Mouse (Mus musculus) stomach, embryonic 16.5 days (tissue): Measurements from ENCODE around the gene Wdtc1. TPM values are rescaled to one million over a fixed set of nuclear protein-coding genes. Genes with fewer than 3 reads are reported as not detected.

ENCODE experiments used
- ATAC-seq: fragments of 200-750 bp; cut with Nextera tagmentation; 2 replicates; pipeline ENCODE4 v1.8.0; 2017; ENCODE audit warnings: moderate number of reproducible peaks, moderate TSS enrichment; ENCODE audit not compliant: insufficient read depth, low FRiP score
- H3K27ac ChIP-seq: fragments of 300-500 bp; sonication (generic); 2 replicates; pipeline ENCODE4 v1.5.1; 2014; ENCODE audit warnings: low read length
- H3K27me3 ChIP-seq: fragments of 300-500 bp; sonication (generic); 2 replicates; pipeline ENCODE4 v1.6.1; 2014; ENCODE audit warnings: low read length, control low read depth, mixed read lengths; ENCODE audit not compliant: control insufficient read depth, insufficient read depth
- H3K36me3 ChIP-seq: fragments of 300-500 bp; sonication (generic); 2 replicates; pipeline ENCODE4 v1.6.1; 2014; ENCODE audit warnings: low read length; ENCODE audit not compliant: control insufficient read depth, insufficient read depth
- H3K4me1 ChIP-seq: fragments of 300-500 bp; sonication (generic); 2 replicates; pipeline ENCODE4 v1.6.1; 2014; ENCODE audit warnings: low read length, control low read depth, mixed read lengths; ENCODE audit not compliant: control insufficient read depth, insufficient read depth
- H3K4me2 ChIP-seq: fragments of 300-500 bp; sonication (generic); 2 replicates; pipeline ENCODE4 v1.6.1; 2014; ENCODE audit warnings: low read depth, low read length, mixed read lengths
- H3K4me3 ChIP-seq: fragments of 300-500 bp; sonication (generic); replicated peaks from 2 replicates; pipeline ENCODE4 v1.5.1; 2014; ENCODE audit warnings: mild to moderate bottlenecking, low read length
- H3K9ac ChIP-seq: fragments of 300-500 bp; sonication (generic); 2 replicates; pipeline ENCODE4 v1.6.1; 2014; ENCODE audit warnings: low read length
- H3K9me3 ChIP-seq: fragments of 300-500 bp; sonication (generic); replicated peaks from 2 replicates; pipeline ENCODE4 v1.6.1; 2016; ENCODE audit warnings: low read length, control low read depth; ENCODE audit not compliant: control insufficient read depth
- WGBS: fragments of 180-500 bp; shearing (Covaris S2); extraction: QIAGEN DNeasy Blood & Tissue Kit; methylation state at CpG from one replicate; pipeline ENCODE4 v1.1.7; 2014; 5-methylcytosine and 5-hydroxymethylcytosine counted together
- polyA plus RNA-seq: library from polyadenylated mRNA; unstranded; fragments of >200 nt; fragmentation: Nextera tagmentation; extraction: Ambion mirVana; gene quantifications from 2 replicates; pipeline ENCODE4 v1.2.1, GENCODE M21; 2015

Wdtc1 gene
- polyA plus RNA-seq, 1 experiment from 2014 or later, result 14.8 TPM

DNA sequence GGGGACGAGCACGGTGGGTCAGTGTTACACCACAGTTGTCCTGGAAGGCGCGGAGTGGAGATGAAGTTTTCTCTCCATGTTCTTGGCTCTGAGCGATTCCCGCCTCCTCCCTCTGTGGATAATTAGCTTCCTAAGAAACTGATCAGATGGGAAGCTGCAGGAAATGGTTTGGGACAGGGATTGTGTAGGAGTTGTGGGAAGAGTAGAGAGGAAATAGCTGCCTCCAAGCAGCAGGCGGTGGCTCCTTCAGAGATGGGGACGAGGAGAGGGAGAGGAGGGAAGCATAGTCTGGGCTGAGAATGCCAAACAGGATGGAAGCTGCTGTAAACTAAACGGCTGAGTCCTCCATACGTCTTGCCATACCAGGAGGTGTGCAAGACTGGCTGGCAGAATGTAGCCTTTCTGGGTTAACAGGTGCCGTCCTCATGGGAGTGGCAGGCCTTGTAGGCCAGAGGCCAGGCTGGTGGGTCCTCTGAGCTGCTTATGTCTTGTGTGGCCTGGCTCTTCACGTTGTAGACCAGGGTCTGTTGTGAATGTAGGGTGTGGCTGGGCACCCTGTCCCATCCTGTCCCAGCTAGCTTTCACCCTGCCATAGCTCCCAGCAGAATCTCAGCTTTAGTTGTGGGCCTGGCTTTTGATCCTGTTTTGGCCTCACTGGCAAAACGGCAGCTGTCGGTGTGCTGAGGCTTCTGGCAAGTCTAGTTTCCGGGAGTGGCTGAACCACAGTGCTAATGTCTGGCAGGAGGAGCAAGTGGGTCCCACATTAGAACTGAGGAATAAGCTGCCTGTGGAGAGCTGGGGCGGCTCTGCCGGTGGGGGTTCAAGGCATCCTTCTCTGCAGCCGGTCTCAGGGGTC, 38.1 kb upstream of the Wdtc1 start:
- Histone ChIP-seq H3K27me3 (no peaks in the 10 kb centered on the region), H3K36me3 (no peaks in the 10 kb centered on the region), H3K27ac (peak overlapping the region; percentile 91), H3K4me2 (0 out of 2 replicates have a peak overlapping the region, but pooled peaks have one; percentile 3), H3K9ac (peak overlapping the region; percentile 27), H3K4me1 (peaks cover 53% of the 10 kb centered on the region), H3K4me3 (no peak overlapping the region), H3K9me3 (no peaks in the 10 kb centered on the region)
- 53% methylated on average over 18 of the region's 18 CpGs for WGBS
- ATAC-seq, result peak; percentile 21

DNA sequence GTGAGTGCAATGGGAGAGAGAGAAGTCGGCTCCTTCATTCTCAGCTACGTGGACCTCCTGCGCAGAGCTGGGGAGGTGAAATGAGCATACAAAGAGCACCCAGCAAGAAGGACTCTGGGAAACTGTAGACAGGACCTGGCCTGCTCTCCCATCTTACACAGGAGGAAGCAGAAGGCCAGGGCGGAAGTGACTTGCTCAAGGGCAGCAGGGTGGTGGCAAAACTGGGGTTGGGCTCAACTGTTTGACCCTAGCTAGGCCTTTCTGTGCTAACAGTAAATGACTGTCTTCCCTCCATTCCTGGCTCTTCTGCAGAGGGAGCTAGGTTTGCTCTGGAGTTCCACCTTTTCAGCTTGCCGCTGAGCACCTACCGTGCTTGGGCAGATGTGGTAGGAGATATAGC, 37.3 kb upstream of the Wdtc1 start:
- ATAC-seq, result no peak
- WGBS, result 83% methylated on average over 6 of the region's 6 CpGs
- H3K27me3 ChIP-seq, result no peaks in the 10 kb centered on the region
- H3K9ac ChIP-seq, result 0 out of 2 replicates have a peak overlapping the region, but pooled peaks have one; percentile 27
- no peaks in the 10 kb centered on the region for H3K36me3 ChIP-seq
- peaks cover 49% of the 10 kb centered on the region for H3K4me1 ChIP-seq
- no peak overlapping the region for H3K4me3 ChIP-seq
- no peaks in the 10 kb centered on the region for H3K9me3 ChIP-seq
- no peak overlapping the region for H3K4me2 ChIP-seq
- H3K27ac ChIP-seq, result peak overlapping the region; percentile 91

- 80% methylated on average over 2 of the region's 2 CpGs for WGBS
- Histone ChIP-seq H3K27me3 (no peaks in the 10 kb centered on the region), H3K9ac (no peak overlapping the region), H3K4me2 (no peak overlapping the region), H3K4me1 (peaks cover 44% of the 10 kb centered on the region), H3K27ac (peak overlapping the region; percentile 91; the same call in 1 of the 2 replicates), H3K9me3 (no peaks in the 10 kb centered on the region), H3K36me3 (no peaks in the 10 kb centered on the region), H3K4me3 (no peak overlapping the region)
- ATAC-seq, result no peak
Observed at GRCm38 (mm10) chr4:133390042-133390441, 36.8 kb upstream of the Wdtc1 start.

DNA sequence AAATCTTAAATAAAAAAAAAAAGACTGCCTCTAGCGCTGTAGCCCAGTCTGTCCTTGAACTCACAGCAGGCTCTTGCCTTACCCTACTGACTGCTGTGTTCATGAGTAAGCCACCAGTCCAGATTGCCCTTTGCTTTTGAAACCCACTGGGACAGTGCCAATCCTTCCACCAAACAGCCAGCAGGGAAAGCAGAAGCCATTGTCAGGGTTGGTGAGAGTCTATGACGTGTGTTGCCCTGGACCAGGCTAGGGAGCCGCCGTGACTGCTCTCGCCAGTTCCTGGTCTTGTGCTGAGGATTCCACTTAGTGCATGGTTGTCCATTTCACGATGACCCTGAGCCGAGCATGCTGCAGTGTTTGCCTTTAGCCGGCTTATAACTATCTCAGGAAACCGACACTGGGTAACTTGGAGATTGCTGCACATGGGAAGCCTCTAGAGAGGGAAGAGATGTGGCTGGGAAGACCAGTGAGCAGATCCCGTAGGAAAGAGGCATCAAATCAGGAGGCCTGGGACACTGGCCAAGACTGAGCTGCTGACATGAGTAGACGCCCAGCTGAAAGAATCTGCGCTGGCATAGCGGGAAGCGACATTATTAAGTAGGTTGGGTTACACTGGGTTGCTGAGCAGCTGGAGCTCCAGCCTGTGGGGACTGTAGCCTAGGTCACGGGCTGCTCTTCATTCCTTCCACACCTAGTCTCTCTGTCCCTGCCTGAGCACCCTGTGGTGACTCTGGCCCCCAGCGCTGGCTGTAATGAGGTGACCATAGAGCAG, 35.7 kb upstream of the Wdtc1 start:
- no peak for ATAC-seq
- Histone ChIP-seq H3K36me3 (no peaks in the 10 kb centered on the region), H3K27ac (peak overlapping the region; percentile 46; the same call in 1 of the 2 replicates), H3K27me3 (no peaks in the 10 kb centered on the region), H3K9ac (no peak overlapping the region), H3K4me1 (peaks cover 35% of the 10 kb centered on the region), H3K4me3 (no peak overlapping the region), H3K4me2 (no peak overlapping the region), H3K9me3 (no peaks in the 10 kb centered on the region)
- 76% methylated on average over 16 of the region's 16 CpGs for WGBS

GRCm38 (mm10) chr4:133387053-133387452, 33.8 kb upstream of the Wdtc1 start:
- H3K4me1 ChIP-seq, result peaks cover 33% of the 10 kb centered on the region
- H3K36me3 ChIP-seq, result no peaks in the 10 kb centered on the region
- H3K9me3 ChIP-seq, result no peaks in the 10 kb centered on the region
- no peaks in the 10 kb centered on the region for H3K27me3 ChIP-seq
- no peak overlapping the region for H3K4me2 ChIP-seq
- no peak overlapping the region for H3K9ac ChIP-seq
- no peak overlapping the region for H3K4me3 ChIP-seq
- no peak for ATAC-seq
- no peak overlapping the region for H3K27ac ChIP-seq

- H3K4me1 ChIP-seq, result peaks cover 29% of the 10 kb centered on the region
- no peak overlapping the region for H3K27ac ChIP-seq
- WGBS, result 81% methylated on average over 7 of the region's 7 CpGs
- no peaks in the 10 kb centered on the region for H3K36me3 ChIP-seq
- H3K27me3 ChIP-seq, result no peaks in the 10 kb centered on the region
- no peaks in the 10 kb centered on the region for H3K9me3 ChIP-seq
- ATAC-seq, result no peak
- H3K9ac ChIP-seq, result no peak overlapping the region
- no peak overlapping the region for H3K4me3 ChIP-seq
- no peak overlapping the region for H3K4me2 ChIP-seq
Observed at GRCm38 (mm10) chr4:133386061-133386797, 32.9 kb upstream of the Wdtc1 start.

DNA sequence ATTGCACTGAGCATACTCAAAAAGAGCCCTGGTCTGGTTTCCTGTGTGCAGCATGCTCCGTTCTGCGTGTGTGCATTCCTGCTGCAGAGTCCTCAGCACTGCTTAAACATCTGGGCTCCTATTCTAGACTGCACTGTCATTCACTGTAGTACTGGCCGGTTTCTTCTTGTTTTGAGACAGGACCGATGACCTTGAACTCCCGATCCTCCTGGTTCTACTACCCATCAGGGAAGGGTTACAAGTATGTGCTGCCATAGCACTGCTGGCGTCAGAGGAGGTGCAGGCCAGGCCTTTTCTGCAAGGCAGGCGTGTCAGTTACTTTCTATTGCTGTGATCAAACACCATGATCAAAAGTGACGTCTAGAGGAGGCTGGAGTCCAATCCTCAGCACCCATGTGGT, 27.9 kb upstream of the Wdtc1 start:
- 0 out of 2 replicates have a peak overlapping the region, but pooled peaks have one; percentile 31 for H3K9ac ChIP-seq
- ATAC-seq, result no peak
- H3K4me1 ChIP-seq, result peaks cover 46% of the 10 kb centered on the region
- 48% methylated on average over 8 of the region's 8 CpGs for WGBS
- no peak overlapping the region for H3K4me3 ChIP-seq
- peak overlapping the region; percentile 64; the same call in 1 of the 2 replicates for H3K27ac ChIP-seq
- no peak overlapping the region for H3K4me2 ChIP-seq
- H3K36me3 ChIP-seq, result no peaks in the 10 kb centered on the region
- no peaks in the 10 kb centered on the region for H3K27me3 ChIP-seq
- H3K9me3 ChIP-seq, result no peaks in the 10 kb centered on the region

DNA sequence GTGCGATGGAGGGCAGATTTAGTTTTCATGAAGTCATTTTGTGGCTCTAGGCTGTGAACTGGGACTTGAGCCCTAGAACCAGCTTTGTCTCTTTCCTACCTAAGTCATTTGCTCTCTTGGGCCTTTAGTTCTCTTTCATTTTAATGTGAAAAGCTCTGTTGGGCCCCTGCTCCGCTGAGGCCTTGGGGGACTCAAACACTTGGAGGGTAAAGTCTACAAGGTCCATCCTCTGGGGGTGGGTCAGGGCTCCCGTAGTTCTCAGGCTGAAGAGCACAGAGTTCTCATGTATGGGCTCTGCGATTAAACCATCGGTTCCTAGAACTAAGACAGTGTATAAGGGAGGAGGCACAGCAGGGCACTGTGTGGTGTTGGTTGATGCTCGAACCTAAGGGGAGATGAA, 27.3 kb upstream of the Wdtc1 start:
- Histone ChIP-seq H3K27ac (peak overlapping the region; percentile 64), H3K9ac (peak overlapping the region; percentile 31; the same call in 1 of the 2 replicates), H3K4me2 (no peak overlapping the region), H3K4me3 (no peak overlapping the region), H3K27me3 (no peaks in the 10 kb centered on the region), H3K36me3 (no peaks in the 10 kb centered on the region), H3K9me3 (no peaks in the 10 kb centered on the region), H3K4me1 (peaks cover 47% of the 10 kb centered on the region)
- no peak for ATAC-seq
- 68% methylated on average over 6 of the region's 6 CpGs for WGBS
